Comparison of ENCODE assay signal across 16 mouse cellular contexts in the genomic region with DNA sequence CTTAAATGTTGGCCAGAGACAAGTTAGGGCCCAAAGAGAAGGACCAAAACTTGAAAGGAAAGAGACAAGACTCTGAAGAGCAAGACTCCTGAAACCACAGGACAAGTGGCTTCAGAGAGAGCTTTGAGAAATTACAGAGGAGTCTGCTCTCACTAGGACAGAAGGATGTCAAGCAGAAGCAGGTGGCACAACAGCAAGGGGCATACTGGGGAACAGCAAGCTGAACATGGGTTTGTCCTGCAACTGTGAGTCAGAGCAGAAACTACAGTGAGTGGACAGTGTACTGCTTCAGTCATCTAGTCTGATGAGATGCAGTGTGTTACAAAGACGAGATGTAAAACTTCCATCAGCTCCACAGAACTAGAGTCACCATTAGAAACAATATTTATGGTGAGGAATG.
"Had no signal": no experiment of that assay in that cellular context is flagged by ENCODE, and none has a peak within 500 bp of the region (broad histone marks: within the 10 kb centered on the region; RNA-seq: fewer than 3 reads in every experiment).

No protein-coding gene starts in this region.

- H3K4me3 ChIP-seq: left cerebral cortex, adult 2 months; liver, embryonic 13.5 days; midbrain, embryonic 13.5 days; myocyte; neural tube, embryonic 13.5 days; stomach, embryonic 15.5 days had no signal

- H3K27ac ChIP-seq: kidney, postnatal 0 days; left cerebral cortex, adult 2 months; liver, embryonic 13.5 days; macrophage; midbrain, embryonic 13.5 days; neural tube, embryonic 13.5 days; stomach, embryonic 15.5 days had no signal

- DNase-seq: kidney, postnatal 25 days; layer of hippocampus, postnatal 36 days; liver, embryonic 13.5 days; lung, adult 2 months; retina, postnatal 1 day; right cerebral cortex, postnatal 25 days; spleen, adult 18-20 months; thymus, postnatal 14 days; thymus, postnatal 4 days had no signal
